Mouse (Mus musculus): Measurements from ENCODE around the gene Pdlim4. TPM values are rescaled to one million over a fixed set of nuclear protein-coding genes. Genes with fewer than 3 reads are reported as not detected.

Pdlim4 gene
- polyA plus RNA-seq, 1 experiment: 4.4 TPM

- Histone ChIP-seq H3K4me1 (ENCODE audit: control insufficient read depth, insufficient read depth, low read length) (peaks cover 11% of the 10 kb centered on the region), H3K27me3 (ENCODE audit: control insufficient read depth, insufficient read depth, low read length) (no peaks in the 10 kb centered on the region), H3K27ac (ENCODE audit: control insufficient read depth, insufficient read depth, low read depth, low read length) (no peak within 1 kb of the TSS), H3K36me3 (ENCODE audit: control insufficient read depth, insufficient read depth, low read length) (no peaks in the 10 kb centered on the region), H3K4me3 (ENCODE audit: control insufficient read depth, low read depth, low read length) (peak within 1 kb of the TSS; percentile 66)
- TF ChIP-seq CTCF (IDR thresholded peaks at IDR 0.05; ENCODE audit: control insufficient read depth, insufficient read depth, insufficient replicate concordance, low read depth, low read length): no peak
- no peak for TF ChIP-seq POLR2A (IDR thresholded peaks at IDR 0.05; ENCODE audit: control insufficient read depth, low read depth, low read length)
Measured at GRCm38 (mm10) chr11:54028044-54028951, 40.5 kb downstream of the Pdlim4 start, which contains the start of gene Slc22a4. Gene Slc22a4, minus strand, starts transcription at chr11:54028090.

- H3K4me3 ChIP-seq (ENCODE audit: control insufficient read depth, low read depth, low read length): peak overlapping the region; percentile 66
- no peaks in the 10 kb centered on the region for H3K27me3 ChIP-seq (ENCODE audit: control insufficient read depth, insufficient read depth, low read length)
- H3K27ac ChIP-seq (ENCODE audit: control insufficient read depth, insufficient read depth, low read depth, low read length): no peak overlapping the region
- TF ChIP-seq POLR2A (IDR thresholded peaks at IDR 0.05; ENCODE audit: control insufficient read depth, low read depth, low read length): no peak
- no peak for TF ChIP-seq CTCF (IDR thresholded peaks at IDR 0.05; ENCODE audit: control insufficient read depth, insufficient read depth, insufficient replicate concordance, low read depth, low read length)
- H3K36me3 ChIP-seq (ENCODE audit: control insufficient read depth, insufficient read depth, low read length): no peaks in the 10 kb centered on the region
- H3K4me1 ChIP-seq (ENCODE audit: control insufficient read depth, insufficient read depth, low read length): peaks cover 11% of the 10 kb centered on the region
Measured at GRCm38 (mm10) chr11:54027131-54028043, 41.4 kb downstream of the Pdlim4 start.

- H3K27ac ChIP-seq (ENCODE audit: control insufficient read depth, insufficient read depth, low read depth, low read length): no peak overlapping the region
- H3K4me3 ChIP-seq (ENCODE audit: control insufficient read depth, low read depth, low read length): no peak overlapping the region
- H3K27me3 ChIP-seq (ENCODE audit: control insufficient read depth, insufficient read depth, low read length): no peaks in the 10 kb centered on the region
- peaks cover 11% of the 10 kb centered on the region for H3K4me1 ChIP-seq (ENCODE audit: control insufficient read depth, insufficient read depth, low read length)
- H3K36me3 ChIP-seq (ENCODE audit: control insufficient read depth, insufficient read depth, low read length): no peaks in the 10 kb centered on the region
- no peak for TF ChIP-seq CTCF (IDR thresholded peaks at IDR 0.05; ENCODE audit: control insufficient read depth, insufficient read depth, insufficient replicate concordance, low read depth, low read length)
- TF ChIP-seq POLR2A (IDR thresholded peaks at IDR 0.05; ENCODE audit: control insufficient read depth, low read depth, low read length): no peak
Measured at GRCm38 (mm10) chr11:54026491-54027041, 42.2 kb downstream of the Pdlim4 start.

- H3K36me3 ChIP-seq (ENCODE audit: control insufficient read depth, insufficient read depth, low read length): no peaks in the 10 kb centered on the region
- no peak for TF ChIP-seq POLR2A (IDR thresholded peaks at IDR 0.05; ENCODE audit: control insufficient read depth, low read depth, low read length)
- TF ChIP-seq CTCF (IDR thresholded peaks at IDR 0.05; ENCODE audit: control insufficient read depth, insufficient read depth, insufficient replicate concordance, low read depth, low read length): no peak
- no peaks in the 10 kb centered on the region for H3K27me3 ChIP-seq (ENCODE audit: control insufficient read depth, insufficient read depth, low read length)
- no peak overlapping the region for H3K27ac ChIP-seq (ENCODE audit: control insufficient read depth, insufficient read depth, low read depth, low read length)
- H3K4me3 ChIP-seq (ENCODE audit: control insufficient read depth, low read depth, low read length): no peak overlapping the region
- no peaks in the 10 kb centered on the region for H3K4me1 ChIP-seq (ENCODE audit: control insufficient read depth, insufficient read depth, low read length)
Measured at GRCm38 (mm10) chr11:54021396-54022093, 47.3 kb downstream of the Pdlim4 start.

- H3K27ac ChIP-seq (ENCODE audit: control insufficient read depth, insufficient read depth, low read depth, low read length): no peak overlapping the region
- no peak overlapping the region for H3K4me3 ChIP-seq (ENCODE audit: control insufficient read depth, low read depth, low read length)
- H3K4me1 ChIP-seq (ENCODE audit: control insufficient read depth, insufficient read depth, low read length): no peaks in the 10 kb centered on the region
- H3K36me3 ChIP-seq (ENCODE audit: control insufficient read depth, insufficient read depth, low read length): no peaks in the 10 kb centered on the region
- no peaks in the 10 kb centered on the region for H3K27me3 ChIP-seq (ENCODE audit: control insufficient read depth, insufficient read depth, low read length)
- TF ChIP-seq POLR2A (IDR thresholded peaks at IDR 0.05; ENCODE audit: control insufficient read depth, low read depth, low read length) (no peak), CTCF (IDR thresholded peaks at IDR 0.05; ENCODE audit: control insufficient read depth, insufficient read depth, insufficient replicate concordance, low read depth, low read length) (no peak)
Measured at GRCm38 (mm10) chr11:54018893-54019732, 49.7 kb downstream of the Pdlim4 start.

GRCm38 (mm10) chr11:54017596-54017995 is 51.2 kb downstream of the Pdlim4 start:
- no peak for TF ChIP-seq CTCF (IDR thresholded peaks at IDR 0.05; ENCODE audit: control insufficient read depth, insufficient read depth, insufficient replicate concordance, low read depth, low read length)
- TF ChIP-seq POLR2A (IDR thresholded peaks at IDR 0.05; ENCODE audit: control insufficient read depth, low read depth, low read length): no peak
- no peaks in the 10 kb centered on the region for H3K4me1 ChIP-seq (ENCODE audit: control insufficient read depth, insufficient read depth, low read length)
- no peak overlapping the region for H3K4me3 ChIP-seq (ENCODE audit: control insufficient read depth, low read depth, low read length)
- no peaks in the 10 kb centered on the region for H3K27me3 ChIP-seq (ENCODE audit: control insufficient read depth, insufficient read depth, low read length)
- no peaks in the 10 kb centered on the region for H3K36me3 ChIP-seq (ENCODE audit: control insufficient read depth, insufficient read depth, low read length)
- no peak overlapping the region for H3K27ac ChIP-seq (ENCODE audit: control insufficient read depth, insufficient read depth, low read depth, low read length)
